Mouse (Mus musculus): ENCODE results near the gene Celsr1.

DNA sequence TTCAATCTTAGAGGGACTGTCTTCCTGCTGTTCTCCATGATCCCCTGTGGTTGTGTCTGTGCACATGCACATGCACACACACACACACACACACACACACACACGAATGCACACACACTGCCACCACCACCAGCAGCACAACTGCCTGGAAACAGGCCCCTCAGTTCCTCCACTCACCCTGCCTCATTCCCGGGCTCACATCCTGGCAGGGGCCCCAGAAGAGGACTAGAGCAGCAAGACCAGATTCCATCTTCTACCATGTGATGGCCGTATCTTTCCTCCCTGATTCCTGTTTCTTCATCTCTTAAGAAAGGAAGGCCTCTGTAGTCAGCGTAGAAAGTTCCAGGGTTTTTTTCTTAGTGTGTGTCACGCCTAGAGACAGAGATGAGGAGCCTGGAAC lies 45.9 kb upstream of the Celsr1 start:
- TF ChIP-seq CTCF (IDR thresholded peaks at IDR 0.05; ENCODE audit: borderline replicate concordance, control insufficient read depth, extremely low read depth, insufficient read depth, low read length, poor library complexity), result no peak
- TF ChIP-seq POLR2A (IDR thresholded peaks at IDR 0.05; ENCODE audit: control insufficient read depth, extremely low read depth, insufficient read depth, low read length, poor library complexity), result no peak
